Mouse (Mus musculus) embryonic fibroblast, embryonic 13.5 days (primary cell): ENCODE data around the gene Aanat.

Source experiments
- CTCF ChIP-seq: IDR thresholded peaks from 2 replicates; pipeline ENCODE4 v1.5.1; 2011; ENCODE audit warnings: mild to moderate bottlenecking, control low read depth, low read length, moderate library complexity, borderline replicate concordance; ENCODE audit not compliant: insufficient read depth
- POLR2A ChIP-seq: IDR thresholded peaks from 2 replicates; pipeline ENCODE4 v1.6.1; 2011; ENCODE audit warnings: low read depth, mild to moderate bottlenecking, control low read depth, low read length, moderate library complexity

- no peak for TF ChIP-seq CTCF
- TF ChIP-seq POLR2A: no peak
Measured at GRCm38 (mm10) chr11:116620559-116621253, 34.5 kb downstream of the Aanat start.
